Comparison of ENCODE assay signal across 18 mouse cellular contexts in genomic region chr11:89061362-89061761, GRCm38 (mm10). TPM values are rescaled to one million over a fixed set of nuclear protein-coding genes. Genes with fewer than 3 reads are reported as not detected.
DNase-seq lines count a peak whose midpoint lies in the region; ATAC-seq and TF ChIP-seq lines count a peak whose summit lies in the region.
"Had no signal": no experiment of that assay in that cellular context is flagged by ENCODE, and none has a peak within 500 bp of the region (broad histone marks: within the 10 kb centered on the region; RNA-seq: fewer than 3 reads in every experiment).

No protein-coding gene starts in this region.

- peak; percentile 13 for DNase-seq in kidney, adult 11 months
- DNase-seq in kidney, postnatal 10 days = no peak
- DNase-seq in midbrain, postnatal 0 days (ENCODE audit: low spot score) = no peak
- peak; percentile 49 for DNase-seq in T-cell, adult 2 months (ENCODE audit: low spot score)
- DNase-seq in splenic B cell, adult 2 months (ENCODE audit: low read depth, low spot score) = peak; percentile 68
- no peak for DNase-seq in stomach, postnatal 0 days (ENCODE audit: low spot score)

- no peak overlapping the region for H3K27ac ChIP-seq in midbrain, embryonic 15.5 days
- H3K27ac ChIP-seq in midbrain, postnatal 0 days (ENCODE audit: low read depth, low read length) = no peak overlapping the region
- H3K27ac ChIP-seq in stomach, postnatal 0 days (replicated peaks) = no peak overlapping the region
- H3K27ac ChIP-seq: midbrain, embryonic 12.5 days; neural tube, embryonic 13.5 days had no signal

- H3K4me3 ChIP-seq in midbrain, embryonic 15.5 days = no peak overlapping the region
- no peak overlapping the region for H3K4me3 ChIP-seq in midbrain, postnatal 0 days (ENCODE audit: low read depth, low read length)
- no peak overlapping the region for H3K4me3 ChIP-seq in stomach, postnatal 0 days (ENCODE audit: low read depth, low read length)

- ATAC-seq in midbrain, embryonic 15.5 days (replicated peaks) = no peak
- no peak for ATAC-seq in midbrain, postnatal 0 days (ENCODE audit: low FRiP score)
- no peak for ATAC-seq in stomach, postnatal 0 days (ENCODE audit: low FRiP score, low TSS enrichment)

- 85% methylated on average over 7 of the region's 7 CpGs for WGBS in midbrain, embryonic 15.5 days
- 80% methylated on average over 7 of the region's 7 CpGs for WGBS in midbrain, postnatal 0 days
- WGBS in stomach, postnatal 0 days = 70% methylated on average over 7 of the region's 7 CpGs

- H3K9me3 ChIP-seq in midbrain, embryonic 15.5 days = no peaks in the 10 kb centered on the region
- H3K9me3 ChIP-seq in midbrain, postnatal 0 days (ENCODE audit: low read length) = no peaks in the 10 kb centered on the region
- no peaks in the 10 kb centered on the region for H3K9me3 ChIP-seq in stomach, postnatal 0 days (ENCODE audit: control insufficient read depth, low read length)
- H3K9me3 ChIP-seq: heart, embryonic 10.5 days; midbrain, embryonic 12.5 days; neural tube, embryonic 13.5 days had no signal

- H3K4me2 ChIP-seq in midbrain, embryonic 15.5 days = 0 out of 2 replicates have a peak overlapping the region, but pooled peaks have one; percentile 59
- no peak overlapping the region for H3K4me2 ChIP-seq in midbrain, postnatal 0 days (ENCODE audit: low read depth, low read length, poor library complexity, severe bottlenecking)
- H3K4me2 ChIP-seq in stomach, postnatal 0 days (replicated peaks; ENCODE audit: low read depth) = no peak overlapping the region

- H3K4me1 ChIP-seq in midbrain, embryonic 15.5 days = peaks cover 26% of the 10 kb centered on the region
- peaks cover 23% of the 10 kb centered on the region for H3K4me1 ChIP-seq in midbrain, postnatal 0 days (ENCODE audit: insufficient read depth, low read length)
- peaks cover 5% of the 10 kb centered on the region; the same call in 1 of the 2 replicates for H3K4me1 ChIP-seq in stomach, postnatal 0 days (replicated peaks; ENCODE audit: control insufficient read depth, insufficient read depth)

- no peak overlapping the region for H3K9ac ChIP-seq in midbrain, embryonic 15.5 days
- H3K9ac ChIP-seq in midbrain, postnatal 0 days (replicated peaks; ENCODE audit: low read length, poor library complexity, severe bottlenecking) = no peak overlapping the region
- H3K9ac ChIP-seq in stomach, postnatal 0 days (ENCODE audit: low read length) = no peak overlapping the region
- H3K9ac ChIP-seq: midbrain, embryonic 12.5 days had no signal

- H3K36me3 ChIP-seq in midbrain, embryonic 15.5 days (replicated peaks) = no peaks in the 10 kb centered on the region
- no peaks in the 10 kb centered on the region for H3K36me3 ChIP-seq in midbrain, postnatal 0 days (ENCODE audit: insufficient read depth, low read length)
- no peaks in the 10 kb centered on the region for H3K36me3 ChIP-seq in splenic B cell, adult 2 months (ENCODE audit: control insufficient read depth, insufficient read depth, low read length, poor library complexity, severe bottlenecking)
- H3K36me3 ChIP-seq in stomach, postnatal 0 days (ENCODE audit: control insufficient read depth, insufficient read depth, low read length) = no peaks in the 10 kb centered on the region
- H3K36me3 ChIP-seq: midbrain, embryonic 12.5 days; neural tube, embryonic 13.5 days had no signal

- TF ChIP-seq EP300 in stomach, postnatal 0 days (optimal IDR thresholded peaks at IDR 0.05) = no peak

- TF ChIP-seq CTCF in midbrain, postnatal 0 days (IDR thresholded peaks at IDR 0.05) = no peak
- no peak for TF ChIP-seq CTCF in stomach, postnatal 0 days (IDR thresholded peaks at IDR 0.05; ENCODE audit: low read depth)

- no peaks in the 10 kb centered on the region for H3K27me3 ChIP-seq in midbrain, embryonic 15.5 days (replicated peaks)
- H3K27me3 ChIP-seq in midbrain, postnatal 0 days (ENCODE audit: insufficient read depth, low read length) = no peaks in the 10 kb centered on the region
- no peaks in the 10 kb centered on the region for H3K27me3 ChIP-seq in splenic B cell, adult 2 months (ENCODE audit: control insufficient read depth, insufficient read depth, low read length, poor library complexity, severe bottlenecking)
- no peaks in the 10 kb centered on the region for H3K27me3 ChIP-seq in stomach, postnatal 0 days (ENCODE audit: control insufficient read depth, insufficient read depth, low read length)
- H3K27me3 ChIP-seq: midbrain, embryonic 12.5 days; neural tube, embryonic 13.5 days had no signal

RNA-seq across cellular contexts. Expression of gene Dgke, which starts 5.3 kb away (rescaled TPM):
- 18.9 and 19.7 TPM in 2 replicates for polyA plus RNA-seq in midbrain, embryonic 15.5 days (2015; fragmentation: Nextera tagmentation; extraction: Ambion mirVana)
- 35.4 and 44.2 TPM in 2 replicates for total RNA-seq in midbrain, postnatal 0 days (2014; rRNA removed)
- 16.0 TPM in 2 replicates for polyA plus RNA-seq in midbrain, postnatal 0 days (2015; fragmentation: Nextera tagmentation; extraction: Ambion mirVana)
- 1.9 and 2.2 TPM in 2 replicates for polyA plus RNA-seq in stomach, postnatal 0 days (2015; fragmentation: Nextera tagmentation; extraction: Ambion mirVana)

RNA-seq across cellular contexts. Expression of gene Gm525, which starts 12.3 kb away (rescaled TPM):
- not detected in 2 replicates for polyA plus RNA-seq in midbrain, embryonic 15.5 days (2015; fragmentation: Nextera tagmentation; extraction: Ambion mirVana)
- not detected in 2 replicates for total RNA-seq in midbrain, postnatal 0 days (2014; rRNA removed)
- 0.60 TPM in 1 of 2 replicates, not detected in the other for polyA plus RNA-seq in midbrain, postnatal 0 days (2015; fragmentation: Nextera tagmentation; extraction: Ambion mirVana)
- 0.68 and 1.7 TPM in 2 replicates for polyA plus RNA-seq in stomach, postnatal 0 days (2015; fragmentation: Nextera tagmentation; extraction: Ambion mirVana)
- total RNA-seq: gastrocnemius, postnatal 25 days; heart, postnatal 14 days; layer of hippocampus, postnatal 10 days; left cerebral cortex, postnatal 36 days; liver, adult 2 months had no signal
- polyA plus RNA-seq: C2C12; embryonic facial prominence, embryonic 11.5 days; heart, embryonic 10.5 days; hindbrain, embryonic 16.5 days; liver, adult 2 months; midbrain, embryonic 12.5 days; neural tube, embryonic 13.5 days had no signal

Comparison
In these comparisons a context has a peak if more than half of its experiments do, and no peak if none do; other contexts are left out.
1. DNase-seq: peak in kidney, adult 11 months (single experiment), T-cell, adult 2 months (single experiment) and splenic B cell, adult 2 months (single experiment); none in kidney, postnatal 10 days (single experiment), midbrain, postnatal 0 days (single experiment) and stomach, postnatal 0 days (single experiment).